Mouse (Mus musculus): ENCODE data around the gene Klra8. TPM values are rescaled to one million over a fixed set of nuclear protein-coding genes. Genes with fewer than 3 reads are reported as not detected.
"Not testable (repeated sequence)": the region's sequence is repeated elsewhere in the genome, so short reads cannot be mapped to it uniquely, and the experiment has no call there.

Gene Klra8
- not detected for polyA plus RNA-seq (2017; shearing (Covaris generic))

DNA sequence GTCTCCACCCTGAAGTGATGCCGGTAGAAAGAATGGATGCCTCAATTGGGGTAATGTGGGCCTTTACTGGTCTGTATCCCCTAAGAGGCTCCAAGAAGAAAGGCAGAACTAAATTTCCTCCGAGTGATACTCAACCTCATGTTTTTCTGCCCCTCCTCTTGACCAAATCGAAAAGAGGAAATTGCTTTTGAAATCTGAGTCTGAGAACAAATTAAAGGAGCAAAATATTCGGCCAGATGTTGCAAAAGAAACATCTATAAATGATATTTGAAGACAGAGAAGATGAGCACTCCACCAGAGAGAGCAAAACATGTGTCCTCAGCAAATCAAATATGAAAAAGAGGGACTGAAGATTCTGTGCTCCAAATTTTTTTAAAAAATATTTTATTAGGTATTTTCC is at the start of gene Klra8:
Gene Klra8 (minus strand): TSS at position 101 of the 400 bp plus-strand sequence.
- ATAC-seq, result not testable (repeated sequence)

DNA sequence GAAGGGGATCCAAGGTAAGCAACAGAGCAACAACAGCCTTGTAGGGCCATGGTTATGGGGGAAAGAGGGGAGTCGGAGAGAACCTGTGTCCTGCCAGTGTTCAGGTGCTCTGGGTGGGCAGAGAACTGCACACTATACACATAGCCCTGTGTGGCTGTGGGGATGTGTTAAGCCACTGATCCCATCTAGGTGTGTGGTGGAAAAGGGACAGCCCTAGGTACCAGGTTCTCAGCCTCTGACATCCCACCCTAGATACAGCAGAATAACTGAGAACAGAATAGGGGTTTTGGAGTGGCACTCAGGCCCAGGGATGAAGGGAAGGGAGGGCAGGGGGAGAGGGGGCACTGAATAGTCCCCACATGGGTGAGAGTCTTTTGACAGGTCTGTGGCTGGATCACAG is 19.2 kb downstream of the Klra8 start:
- no peak for ATAC-seq

DNA sequence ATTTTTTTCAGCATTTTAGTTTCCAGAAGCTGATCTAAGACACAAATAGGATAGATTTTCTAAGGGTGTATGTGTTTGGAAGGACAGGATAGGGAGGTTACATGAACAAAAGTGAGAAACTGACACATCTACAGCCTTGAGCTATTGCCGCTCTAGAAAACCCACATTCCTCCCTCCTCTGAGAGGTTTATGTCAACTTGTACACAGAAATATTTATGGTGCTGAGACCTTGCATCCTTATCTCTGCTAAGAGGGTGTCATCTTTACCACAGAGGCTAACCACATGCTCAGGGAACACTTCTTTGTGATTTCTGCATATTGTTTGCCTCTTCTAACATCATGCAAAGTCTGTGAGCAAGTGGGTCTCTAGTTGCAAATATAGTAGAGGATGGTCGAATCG is 27.0 kb downstream of the Klra8 start:
- not testable (repeated sequence) for ATAC-seq

DNA sequence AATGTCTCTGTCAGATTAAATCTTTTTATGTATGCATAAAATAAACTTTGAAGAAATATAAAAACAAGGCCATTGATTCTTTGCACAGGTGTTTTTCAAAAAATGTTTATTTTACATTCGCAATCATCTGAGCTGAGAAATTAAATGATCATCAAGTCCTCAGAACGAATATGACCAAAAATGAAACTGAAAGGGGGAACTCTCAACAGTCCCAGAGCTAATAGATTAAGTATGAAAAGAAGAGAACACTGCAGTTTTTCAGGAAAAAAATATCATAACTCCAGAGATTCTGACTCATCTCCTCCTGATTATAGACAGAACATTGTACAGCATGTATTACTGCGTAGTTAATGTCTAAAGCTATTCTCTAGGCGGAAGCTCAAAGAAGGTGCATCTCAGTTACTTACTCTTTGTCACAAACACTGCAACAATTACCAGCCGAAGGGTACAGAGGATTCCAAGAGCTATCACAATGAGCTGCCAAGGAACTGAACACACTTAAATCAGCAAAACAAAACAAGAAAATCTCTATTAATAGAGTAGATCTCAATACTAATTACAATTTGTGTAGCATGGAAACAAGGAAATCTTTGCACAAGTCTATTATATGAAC is 37.3 kb downstream of the Klra8 start:
- ATAC-seq, result peak; percentile 75

DNA sequence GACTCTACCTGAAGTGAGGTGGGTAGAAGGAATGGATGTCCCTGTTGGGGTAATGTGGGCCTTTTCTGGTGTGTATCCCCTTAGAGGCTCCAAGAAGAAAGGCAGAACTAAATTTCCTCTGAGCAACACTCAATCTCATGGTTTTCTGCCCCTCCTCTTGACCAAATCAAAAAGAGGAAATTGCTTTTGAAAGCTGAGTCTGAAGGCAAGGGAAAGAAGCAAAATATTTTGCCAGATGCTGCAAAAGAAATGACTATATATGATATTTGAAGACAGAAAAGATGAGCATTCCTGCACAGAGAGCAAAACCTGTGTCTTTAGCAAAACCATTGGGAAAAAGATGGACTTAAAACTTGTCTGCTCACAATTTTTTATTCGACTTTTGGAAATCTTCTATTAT is 62.5 kb downstream of the Klra8 start, which contains the start of gene Klra4:
Gene Klra4 (minus strand): TSS at position 101 of the 400 bp plus-strand sequence.
- not testable (repeated sequence) for ATAC-seq

Other genes with a start within 250 kb of the Klra8 start
- gene Klra5, start 212.2 kb downstream of the Klra8 start, polyA plus RNA-seq (2017; shearing (Covaris generic)), result not detected
- not detected for gene Klra6, start 102.9 kb downstream of the Klra8 start, polyA plus RNA-seq (2017; shearing (Covaris generic))
- gene Klra4, start 62.6 kb downstream of the Klra8 start, polyA plus RNA-seq (2017; shearing (Covaris generic)), result not detected
- not detected for gene Klra9, start 63.2 kb upstream of the Klra8 start, polyA plus RNA-seq (2017; shearing (Covaris generic))
- under 1 TPM in 1 of 2 experiments, not detected in 1; 0.35 TPM for gene Klra7, start 103.4 kb upstream of the Klra8 start, polyA plus RNA-seq (2017; shearing (Covaris generic))
- not detected for gene Klra10, start 152.0 kb upstream of the Klra8 start, polyA plus RNA-seq (2017; shearing (Covaris generic))
- not detected for gene Klra3, start 207.7 kb upstream of the Klra8 start, polyA plus RNA-seq (2017; shearing (Covaris generic))

Measured in CD4-positive, CD25-positive, alpha-beta regulatory T cell, adult 4 months (primary cell).